Mouse (Mus musculus) T-helper 17 cell (primary cell): ENCODE results near the gene Adgra3.

Source experiments
- in situ Hi-C, 2 experiments: fragments of 300-600 bp; cut with MboI, MseI; formaldehyde crosslinking; loops; 1 replicate in 1 of 2; 2 replicates in 1 of 2; pipeline ENCODE4 v1.15.1; 2025; ENCODE audit warnings: high pct_unique_total_duplicates in 2 of 2

The Adgra3 gene

DNA sequence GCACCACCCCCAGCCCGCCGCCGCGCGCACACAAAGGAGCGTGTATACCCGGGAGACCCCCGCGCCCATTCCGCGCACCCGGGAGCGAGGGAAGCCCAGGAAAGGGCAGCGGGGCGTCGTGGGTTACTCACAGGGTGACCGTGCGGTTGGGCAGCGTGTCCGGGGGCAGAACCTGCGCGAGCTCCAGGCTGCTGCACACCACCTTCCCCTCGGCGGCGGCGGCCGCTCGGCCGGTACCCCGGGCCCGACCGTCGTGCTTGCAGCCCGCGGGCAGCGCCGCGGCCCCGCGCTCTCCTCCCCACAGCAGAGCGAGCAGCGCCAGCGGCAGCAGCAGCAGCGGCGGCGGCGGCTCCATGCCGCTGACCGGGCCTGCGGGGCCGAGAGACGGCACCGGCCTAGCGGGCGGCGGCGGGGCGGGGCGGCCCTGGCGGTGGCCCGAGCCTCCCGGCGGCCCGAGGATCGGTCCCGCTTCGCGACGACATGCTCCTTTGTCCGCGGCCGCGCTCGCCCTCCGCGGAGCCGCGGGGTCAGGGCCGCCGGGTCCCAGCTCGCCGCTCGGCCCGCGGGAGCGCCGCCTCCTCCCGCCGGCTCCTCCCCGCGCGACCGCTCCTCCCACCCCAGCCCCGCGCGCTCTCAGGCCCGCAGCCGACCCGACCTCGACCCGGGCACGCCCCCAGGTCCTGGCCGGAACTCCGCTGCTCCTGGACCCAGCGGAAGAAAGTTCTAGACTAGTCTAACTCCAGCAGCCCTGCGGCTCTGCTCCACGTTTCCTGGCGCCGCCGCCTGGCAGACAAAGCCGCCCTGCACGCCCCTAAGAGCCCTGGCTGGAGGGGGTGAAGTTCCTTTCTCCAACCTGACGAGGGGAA lies at the start of gene Adgra3:
Gene Adgra3, minus strand, starts transcription at position 586 of the 866 bp plus-strand sequence.
- in situ Hi-C loops, result no loop called here

DNA sequence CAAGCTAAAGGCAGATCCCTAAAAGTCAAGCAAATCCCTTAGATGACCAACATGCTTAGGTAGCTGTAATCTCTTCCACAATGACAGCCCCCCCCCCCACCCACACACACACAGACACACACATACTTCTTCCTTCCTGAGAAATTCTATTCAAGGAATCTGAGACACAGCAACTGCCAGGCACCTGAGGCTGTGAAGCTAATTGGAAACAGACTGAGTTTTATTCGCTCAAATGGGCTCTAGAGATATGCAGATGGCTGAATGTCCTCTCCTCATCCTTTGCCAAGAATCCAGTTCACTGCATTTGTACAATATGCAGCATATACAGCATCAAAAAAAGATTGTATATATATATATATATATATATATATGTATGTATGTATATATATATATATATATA lies 24.6 kb upstream of the Adgra3 start:
- in situ Hi-C loops, result no loop called here

DNA sequence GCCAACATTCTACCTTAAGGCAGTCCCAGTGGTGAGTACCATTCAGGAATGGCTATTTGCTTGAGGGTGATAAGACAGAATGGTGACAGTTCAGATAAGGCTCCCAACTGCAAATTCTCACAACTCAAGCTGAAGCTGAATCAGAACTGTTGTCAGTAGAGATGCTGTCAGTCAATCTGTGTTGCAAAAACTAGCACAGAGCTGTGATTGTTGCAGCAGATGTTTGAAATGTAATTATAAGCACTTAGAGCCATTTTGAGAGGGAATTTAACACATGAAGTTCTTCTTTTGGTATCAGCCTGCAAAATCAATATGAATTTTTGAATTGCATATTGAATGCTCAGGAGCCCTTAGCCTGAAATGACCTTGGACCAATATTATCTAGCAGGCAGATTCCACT lies 15.4 kb upstream of the Adgra3 start:
- in situ Hi-C loops, result no loop called here

DNA sequence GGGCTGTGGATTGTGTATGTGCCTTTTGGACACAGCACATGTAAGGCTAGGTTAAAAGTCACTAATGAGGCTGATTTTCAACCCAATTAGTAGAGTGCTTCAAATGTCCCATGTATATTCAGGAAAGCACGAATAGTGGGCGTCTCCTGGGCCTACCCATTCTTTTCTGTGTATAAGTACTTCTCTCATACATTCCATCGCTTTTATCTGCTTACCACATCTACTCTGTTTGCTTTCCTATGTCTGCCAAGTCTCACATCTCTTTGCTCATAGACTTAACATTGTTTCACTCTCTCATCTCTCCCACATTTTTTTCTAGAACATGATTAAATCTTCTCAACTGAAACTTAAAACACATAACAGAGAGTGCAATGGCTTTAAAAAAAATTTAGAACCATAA lies 5.4 kb upstream of the Adgra3 start:
- in situ Hi-C loops, result no loop called here

DNA sequence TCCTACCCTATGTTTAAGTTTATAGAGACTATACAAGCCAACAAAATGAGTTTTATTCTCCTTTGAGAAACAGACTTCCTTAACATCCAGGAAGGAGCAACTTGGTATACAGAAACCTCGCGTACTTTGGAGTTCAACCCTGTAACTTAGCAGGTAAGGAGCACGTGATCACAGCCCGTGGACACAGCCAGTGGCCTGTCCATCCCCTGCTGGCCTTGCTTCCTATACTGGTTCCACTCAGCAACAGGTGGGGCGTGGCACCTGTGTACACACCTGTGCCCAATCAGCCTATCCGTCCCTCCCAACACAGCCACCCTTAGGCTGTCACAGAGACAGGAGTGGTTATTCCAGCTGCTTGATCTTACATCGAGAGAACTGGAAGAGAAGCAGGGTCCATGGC lies 780 bp upstream of the Adgra3 start:
- in situ Hi-C loops, result no loop called here

DNA sequence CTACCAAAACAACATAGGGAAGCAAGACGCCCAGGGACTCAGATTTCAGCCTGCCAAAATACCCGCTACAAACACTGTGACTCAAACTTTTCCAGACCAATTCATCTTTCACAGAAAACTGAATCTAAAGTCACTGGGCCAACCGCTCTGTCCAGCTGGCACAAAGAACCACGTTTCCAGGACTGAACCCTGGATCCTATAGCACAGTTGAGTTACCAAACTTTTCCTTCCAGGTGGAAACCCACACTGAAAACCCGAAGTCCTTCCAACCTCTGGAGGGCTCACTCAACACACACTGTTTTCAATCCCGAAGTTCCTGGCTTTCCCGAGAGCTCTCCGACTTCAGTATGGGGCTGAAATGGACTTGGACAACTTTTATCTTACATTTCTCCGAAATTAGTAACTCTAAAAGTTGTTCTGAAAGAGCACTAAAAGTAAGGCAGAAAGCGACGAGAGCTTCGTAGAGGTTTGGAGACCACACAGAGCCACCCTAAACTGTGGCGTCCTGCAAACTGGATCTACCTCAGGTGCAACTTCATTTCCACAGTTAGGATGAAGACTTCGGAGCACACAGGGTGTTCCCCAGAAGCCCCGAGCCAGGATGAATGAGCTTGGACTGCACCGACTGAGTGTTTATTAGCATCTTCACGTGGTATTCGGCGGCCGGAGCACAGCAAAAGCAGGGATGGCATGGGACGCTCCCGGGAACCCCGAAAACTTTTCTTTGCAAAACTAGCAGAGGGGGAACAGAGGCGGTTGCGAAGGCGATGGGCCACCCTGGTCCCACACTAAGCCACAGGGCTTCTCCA lies 990 bp downstream of the Adgra3 start:
- in situ Hi-C loops, result no loop called here

DNA sequence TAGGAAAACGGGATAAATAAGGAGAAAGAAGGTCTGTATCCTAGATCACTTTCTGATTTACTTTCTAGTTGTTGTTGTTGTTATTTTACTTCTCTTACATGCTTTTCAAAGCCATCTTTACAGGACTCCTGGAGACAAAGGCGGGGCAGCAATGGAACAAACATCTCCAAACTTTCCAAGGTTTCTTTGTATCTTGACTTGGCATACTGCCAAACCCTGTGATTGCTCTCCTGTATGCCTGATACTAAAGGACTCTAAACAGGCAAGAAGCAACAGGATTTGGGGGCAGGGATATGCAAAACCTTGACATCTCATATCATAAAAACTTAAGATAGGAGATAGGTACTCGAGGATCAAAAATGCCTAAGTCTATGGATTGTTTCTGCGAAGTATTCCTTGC lies 6.3 kb downstream of the Adgra3 start:
- in situ Hi-C loops, result no loop called here

DNA sequence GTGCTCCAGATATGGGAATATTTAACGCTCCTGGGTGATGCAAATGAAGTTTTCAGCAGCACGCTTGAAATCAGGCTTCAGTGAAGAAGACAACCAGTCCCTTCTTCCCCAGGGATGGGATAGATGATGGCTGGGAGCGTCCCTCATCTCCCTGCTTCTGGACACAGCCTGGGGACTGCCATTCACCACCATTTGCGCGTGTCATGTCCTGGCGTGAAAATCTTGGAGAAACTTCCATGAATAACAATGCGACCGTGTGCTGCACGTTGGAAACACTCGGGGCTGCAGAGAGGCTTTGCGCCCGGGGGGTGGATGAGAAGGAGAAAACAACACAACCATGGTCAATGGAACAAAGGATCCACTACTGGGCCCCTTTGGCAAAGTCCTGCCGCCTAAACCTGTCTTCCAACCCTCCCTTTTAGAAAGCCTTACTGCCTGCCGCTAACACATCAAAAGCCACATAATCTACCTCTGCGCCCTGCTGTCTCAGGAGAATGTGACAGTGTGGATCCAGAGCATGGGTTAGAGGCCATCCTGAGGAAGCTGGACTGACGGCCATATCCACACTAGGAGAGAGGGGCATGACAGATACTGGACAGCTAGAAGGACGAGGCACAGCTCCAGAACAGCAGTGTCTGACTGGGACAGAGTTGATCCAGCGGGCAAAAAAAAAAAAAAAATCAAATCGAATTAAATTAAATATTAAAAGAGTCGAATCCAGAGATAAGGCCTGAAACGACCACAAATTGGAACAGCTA lies 8.0 kb downstream of the Adgra3 start:
- in situ Hi-C loops, result no loop called here

DNA sequence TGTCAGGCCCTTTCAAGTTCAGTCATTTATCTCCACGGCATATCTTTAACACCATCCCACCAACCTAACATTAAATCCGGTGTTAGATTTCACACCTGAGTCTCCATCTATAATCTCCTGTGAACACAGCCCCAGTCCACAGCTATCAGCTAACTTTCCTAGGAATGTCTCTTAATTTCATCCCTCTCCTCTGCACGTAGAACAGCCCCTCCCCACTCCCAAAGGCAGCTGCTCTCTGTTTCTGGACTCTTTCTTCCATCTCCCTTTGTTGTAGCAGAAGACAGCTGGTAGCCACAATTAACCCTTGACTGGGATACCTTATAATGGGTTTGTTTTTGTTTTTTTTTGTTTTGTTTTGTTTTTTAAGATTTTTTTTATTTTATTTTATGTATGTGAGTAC lies 8.8 kb downstream of the Adgra3 start:
- in situ Hi-C loops, result no loop called here

DNA sequence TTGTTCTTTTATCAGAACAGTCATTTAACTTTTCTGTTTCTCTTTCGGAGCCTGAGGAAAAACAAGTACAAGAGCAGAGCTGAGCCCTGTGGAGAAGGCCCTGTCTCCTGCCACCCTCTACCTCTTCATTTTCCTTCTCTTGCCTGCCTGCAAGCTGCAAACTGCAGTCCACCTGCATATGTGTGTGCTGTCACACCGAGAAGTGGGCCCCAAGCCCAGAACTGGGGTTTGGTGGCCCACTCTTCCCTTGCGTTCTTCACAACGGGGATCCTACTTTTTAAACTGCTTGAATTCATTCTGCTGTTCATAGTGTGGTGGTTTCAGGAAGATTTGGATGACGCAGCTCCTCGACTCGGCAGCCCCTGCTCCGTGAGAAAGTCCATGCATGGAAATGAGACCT lies 9.3 kb downstream of the Adgra3 start:
- in situ Hi-C loops, result no loop called here

DNA sequence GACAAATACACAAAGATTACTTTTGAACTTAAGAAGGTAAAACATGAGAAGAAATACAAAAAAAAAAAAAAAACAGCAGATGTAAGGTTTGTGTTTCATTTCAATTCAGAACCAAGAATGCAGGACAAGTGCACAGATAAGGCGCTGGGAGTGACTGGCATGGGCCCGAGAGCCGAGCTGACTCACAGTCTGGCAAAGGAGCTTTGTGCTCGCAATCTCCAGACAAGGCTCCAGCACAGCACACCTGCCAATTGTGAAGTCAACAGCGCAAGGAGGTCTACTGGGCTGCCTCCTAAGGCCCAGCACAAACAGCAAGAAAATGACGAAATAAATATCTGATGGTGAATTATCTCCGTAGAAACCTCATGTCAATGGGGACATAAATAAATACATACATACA lies 9.8 kb downstream of the Adgra3 start:
- in situ Hi-C loops, result no loop called here

DNA sequence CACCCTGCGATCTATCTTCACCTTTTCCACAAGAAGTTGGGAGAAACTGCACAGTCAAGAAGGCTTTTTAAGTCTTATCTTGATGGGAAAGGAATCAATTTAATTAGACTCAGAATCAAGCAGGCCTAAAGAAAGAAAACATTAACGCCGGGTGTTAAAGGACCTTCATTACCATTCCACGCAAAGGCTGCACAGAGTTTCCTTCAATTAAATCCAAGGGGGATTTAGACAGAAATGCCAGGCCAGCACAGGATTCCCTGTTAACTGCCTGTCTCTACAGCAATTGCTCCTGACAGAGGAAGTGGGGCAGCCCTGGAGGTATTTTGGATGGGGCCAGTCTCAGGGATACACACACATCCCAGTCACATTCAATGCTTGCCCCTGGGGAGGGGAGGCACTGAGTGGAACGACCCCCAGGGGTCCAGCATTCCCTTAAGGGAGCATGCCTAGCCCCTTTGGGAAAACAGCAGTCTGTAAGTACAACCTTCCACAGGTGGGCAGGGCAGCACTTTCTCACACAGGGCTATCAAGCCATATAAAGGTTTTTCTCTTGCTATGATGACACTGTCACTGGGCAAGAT lies 10.4 kb downstream of the Adgra3 start:
- in situ Hi-C loops, result no loop called here

DNA sequence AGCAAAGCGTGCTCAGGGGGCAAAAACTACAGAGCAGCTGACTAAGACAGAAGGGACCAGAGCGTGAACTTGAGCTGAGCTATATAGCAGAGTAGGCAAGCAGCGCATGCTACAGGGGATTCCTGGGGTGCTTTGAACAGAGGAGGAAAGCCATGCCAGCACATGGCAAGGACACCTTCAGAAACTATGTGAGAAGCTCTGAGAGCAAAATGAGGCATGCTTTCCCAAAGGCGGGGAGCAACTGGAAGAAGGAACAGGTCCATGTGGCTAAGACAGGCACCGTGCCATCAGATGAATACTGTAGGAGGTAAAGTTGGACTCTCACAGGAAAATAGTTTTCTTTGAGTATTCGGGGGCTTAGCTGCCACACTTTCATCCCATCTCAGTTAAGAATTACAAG lies 13.6 kb downstream of the Adgra3 start:
- in situ Hi-C loops, result no loop called here

DNA sequence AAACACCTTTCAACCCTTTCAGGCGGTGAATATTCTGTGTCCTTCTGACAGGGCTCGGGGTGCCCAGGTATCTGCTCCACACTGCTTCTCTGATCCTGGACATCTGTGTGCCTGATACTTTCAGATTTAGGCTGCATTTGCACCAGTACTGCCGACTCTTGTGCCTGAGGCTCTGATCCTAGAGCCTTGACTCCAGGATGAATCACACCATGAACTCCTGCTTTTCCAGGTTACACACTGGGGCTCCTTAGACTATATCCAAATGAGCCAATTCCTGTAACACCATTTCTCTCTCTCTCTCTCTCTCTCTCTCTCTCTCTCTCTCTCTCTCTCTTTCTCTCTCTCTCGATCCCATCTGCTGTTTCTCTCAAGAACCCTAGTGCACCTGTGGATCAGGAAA lies 15.1 kb downstream of the Adgra3 start:
- in situ Hi-C loops, result no loop called here

DNA sequence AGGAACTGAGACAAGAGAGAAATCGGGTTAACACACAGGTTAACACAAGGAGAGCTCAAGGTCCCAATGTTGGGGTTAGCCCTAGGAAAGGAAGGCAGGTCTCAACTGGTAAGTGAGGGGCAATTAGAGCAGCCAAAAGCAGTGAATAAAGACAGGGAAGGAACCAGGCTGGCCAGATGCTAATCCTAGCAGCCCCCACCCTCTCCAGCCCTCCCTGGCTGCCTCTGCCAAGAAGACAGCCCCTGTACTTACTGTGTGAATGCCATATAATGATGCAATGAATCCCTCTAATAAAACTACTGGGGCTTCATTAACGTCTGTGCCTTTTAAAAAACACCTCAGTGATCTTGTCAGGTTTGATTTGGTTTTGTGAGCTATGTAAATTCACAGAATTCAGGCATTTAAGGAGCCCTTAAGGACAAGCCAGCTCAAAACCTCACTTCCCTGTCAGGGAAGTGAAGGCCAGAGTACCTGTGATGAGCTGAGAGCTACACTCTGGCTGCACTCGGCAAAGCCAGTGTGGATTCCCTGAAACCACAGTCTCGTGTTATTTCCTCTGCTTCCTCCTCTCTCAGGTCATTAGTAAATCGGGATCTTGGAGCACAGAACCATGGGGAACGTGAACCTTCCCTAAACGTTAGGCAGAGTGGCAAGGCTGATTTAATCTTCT lies 16.4 kb downstream of the Adgra3 start:
- in situ Hi-C loops, result no loop called here

DNA sequence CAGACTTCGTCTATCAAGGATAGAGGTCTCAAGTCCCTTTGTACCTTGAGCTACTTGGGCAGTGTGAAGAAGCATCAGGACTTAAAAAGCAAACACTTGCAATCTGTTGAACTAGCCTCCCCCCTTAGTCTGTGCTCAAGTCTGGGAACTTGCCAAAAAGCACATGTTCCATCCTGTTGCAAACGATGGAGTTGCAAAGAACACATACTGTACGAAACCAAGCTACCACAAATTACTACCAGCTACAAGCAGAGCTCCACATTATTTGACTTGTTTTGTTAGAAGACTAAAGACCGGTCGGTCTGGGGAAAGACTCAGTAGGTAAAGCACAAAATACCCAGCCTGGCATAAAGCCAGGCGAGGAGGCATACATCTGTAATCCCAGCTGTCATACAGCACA lies 19.3 kb downstream of the Adgra3 start:
- in situ Hi-C loops, result no loop called here

DNA sequence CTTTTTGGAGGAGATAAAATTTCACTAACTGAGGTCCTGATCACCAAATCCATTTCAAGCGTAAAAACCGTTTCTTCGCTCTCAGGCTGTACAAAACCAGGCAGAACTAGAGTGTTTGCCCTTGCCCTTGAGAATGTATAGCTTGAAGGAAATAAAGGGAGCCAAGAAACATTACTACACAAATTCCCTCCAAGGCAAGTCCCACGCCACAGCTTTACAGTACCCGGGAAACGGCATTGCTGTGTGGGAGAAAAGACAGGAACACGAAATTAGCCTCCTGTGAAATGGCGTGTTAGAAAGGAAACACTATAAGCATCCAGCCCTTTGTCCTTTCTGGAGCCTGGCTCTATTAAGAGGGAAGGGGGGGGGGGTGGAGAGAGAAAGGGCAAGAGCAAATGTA lies 21.1 kb downstream of the Adgra3 start:
- in situ Hi-C loops, result no loop called here

DNA sequence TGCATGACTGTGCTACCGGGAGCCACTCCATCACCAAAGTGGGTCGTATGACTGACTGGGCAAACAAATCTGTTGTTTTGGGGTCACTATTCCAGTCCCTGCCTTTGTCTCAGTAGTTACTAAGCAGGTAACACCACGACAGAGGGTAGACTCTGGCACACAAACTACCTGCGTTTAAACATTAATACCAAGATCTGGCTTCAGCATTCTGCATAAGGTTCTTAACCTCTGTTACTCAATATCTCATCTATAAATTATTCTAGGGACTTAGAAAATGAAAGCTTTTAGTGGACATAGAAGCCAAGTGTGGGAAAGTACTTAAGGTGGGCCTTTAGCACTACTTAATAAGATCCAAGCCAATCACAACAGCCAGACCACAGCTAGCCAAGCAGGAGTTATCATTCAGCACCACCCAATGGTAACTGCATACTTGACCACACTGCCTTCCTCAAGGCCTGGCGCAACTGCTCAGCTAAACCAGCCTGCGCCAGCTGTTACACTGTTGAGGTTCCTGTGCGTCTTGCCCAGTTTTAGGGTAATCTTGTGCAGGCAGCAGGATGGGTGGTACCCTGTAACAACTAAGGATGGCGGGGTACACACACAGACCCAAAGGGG lies 23.8 kb downstream of the Adgra3 start:
- in situ Hi-C loops, result no loop called here

DNA sequence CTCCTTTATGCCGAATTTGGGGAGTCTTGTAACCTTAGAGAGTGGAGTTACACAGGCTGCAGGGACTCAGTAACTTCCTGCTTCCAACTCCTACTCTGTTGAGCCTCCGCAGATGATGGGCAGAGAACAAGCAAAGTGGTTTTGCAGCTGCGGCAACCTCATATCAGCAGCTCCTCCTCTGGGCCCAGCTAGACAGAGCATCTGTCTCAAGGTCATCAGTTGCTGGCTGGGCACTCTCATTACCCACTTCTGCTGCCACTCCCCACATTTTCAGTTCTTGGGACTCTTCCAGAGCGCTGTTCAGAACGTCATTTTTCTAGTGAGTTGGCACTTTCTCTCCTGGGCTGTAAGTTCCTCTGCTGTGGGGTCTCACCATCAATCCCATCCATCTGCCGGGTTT lies 24.6 kb downstream of the Adgra3 start:
- in situ Hi-C loops, result no loop called here

DNA sequence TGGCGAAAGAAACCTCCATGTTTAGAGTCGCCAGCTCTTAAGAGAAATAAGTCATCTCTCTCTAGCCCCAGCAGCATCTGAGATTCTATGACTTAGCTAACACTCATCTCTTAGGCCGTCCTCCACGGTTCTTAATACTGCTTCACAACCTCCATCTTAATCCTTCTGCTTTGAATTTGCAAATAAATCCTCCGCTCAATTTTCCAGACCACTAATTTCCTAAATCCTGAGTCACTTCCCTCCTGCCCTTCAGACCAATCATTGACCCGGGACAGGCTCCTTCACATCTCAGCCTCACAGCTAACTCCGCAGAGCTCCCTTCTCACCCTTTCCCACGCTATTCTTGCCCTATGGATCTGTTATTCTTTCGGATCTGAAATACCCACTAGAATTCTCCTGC lies 25.1 kb downstream of the Adgra3 start:
- in situ Hi-C loops, result no loop called here

DNA sequence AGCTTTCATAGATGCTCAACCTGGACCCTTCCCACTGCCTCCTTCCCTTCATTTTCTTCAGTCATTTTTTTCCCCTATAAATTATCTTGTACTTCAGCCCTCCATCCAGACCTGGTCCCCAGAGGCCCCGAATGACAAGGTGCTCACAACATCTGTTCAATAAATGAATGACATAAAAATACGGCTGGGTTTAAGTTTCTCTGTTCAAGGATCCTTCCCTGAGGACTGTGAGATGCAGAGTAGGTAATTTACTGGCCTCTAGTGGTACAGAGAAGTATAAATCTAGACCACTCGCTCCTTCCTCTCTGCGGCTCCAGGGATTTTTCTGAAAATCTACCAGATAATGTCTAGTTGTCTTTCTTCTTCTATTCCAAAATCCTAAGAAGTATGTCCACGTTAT lies 26.5 kb downstream of the Adgra3 start:
- in situ Hi-C loops, result no loop called here
